Mouse (Mus musculus) stomach, postnatal 0 days (tissue): ENCODE results near the gene Maats1. TPM values are rescaled to one million over a fixed set of nuclear protein-coding genes. Genes with fewer than 3 reads are reported as not detected.

ENCODE experiments used
- ATAC-seq: fragments of 200-750 bp; cut with Nextera tagmentation; 2 replicates; pipeline ENCODE4 v1.8.0; 2017; ENCODE audit not compliant: low FRiP score, low TSS enrichment
- DNase-seq: peaks from one replicate; pipeline ENCODE4 v3.0.0-alpha.2; 2016; ENCODE audit warnings: low spot score
- H3K27ac ChIP-seq: fragments of 300-500 bp; sonication (generic); replicated peaks from 2 replicates; pipeline ENCODE4 v1.5.1; 2014; ENCODE audit warnings: mild to moderate bottlenecking, control low read depth
- H3K27me3 ChIP-seq: fragments of 300-500 bp; sonication (generic); 2 replicates; pipeline ENCODE4 v1.6.1; 2014; ENCODE audit warnings: low read length; ENCODE audit not compliant: control insufficient read depth, insufficient read depth
- H3K36me3 ChIP-seq: fragments of 300-500 bp; sonication (generic); 2 replicates; pipeline ENCODE4 v1.6.1; 2014; ENCODE audit warnings: low read length, mixed read lengths; ENCODE audit not compliant: control insufficient read depth, insufficient read depth
- H3K4me1 ChIP-seq: fragments of 300-500 bp; sonication (generic); replicated peaks from 2 replicates; pipeline ENCODE4 v1.6.1; 2014; ENCODE audit warnings: antibody characterized with exemption; ENCODE audit not compliant: control insufficient read depth, insufficient read depth
- H3K4me2 ChIP-seq: fragments of 300-500 bp; sonication (generic); replicated peaks from 2 replicates; pipeline ENCODE4 v1.6.1; 2014; ENCODE audit warnings: low read depth, mild to moderate bottlenecking, control low read depth, moderate library complexity
- H3K4me3 ChIP-seq: fragments of 300-500 bp; sonication (generic); 2 replicates; pipeline ENCODE4 v1.5.1; 2014; ENCODE audit warnings: low read depth, low read length, control low read depth
- H3K9ac ChIP-seq: fragments of 300-500 bp; sonication (generic); 2 replicates; pipeline ENCODE4 v1.6.1; 2014; ENCODE audit warnings: mild to moderate bottlenecking, low read length, control low read depth, mixed read lengths
- H3K9me3 ChIP-seq: fragments of 300-500 bp; sonication (generic); 2 replicates; pipeline ENCODE4 v1.6.1; 2016; ENCODE audit warnings: low read length; ENCODE audit not compliant: control insufficient read depth
- CTCF ChIP-seq: IDR thresholded peaks from 2 replicates; pipeline ENCODE4 v1.5.1; 2016; ENCODE audit warnings: antibody characterized with exemption, low read depth, mild to moderate bottlenecking, moderate library complexity
- EP300 ChIP-seq: optimal IDR thresholded peaks from 2 replicates; pipeline ENCODE3; 2016; ENCODE audit warnings: antibody characterized with exemption
- WGBS: fragments of 180-500 bp; shearing (Covaris S2); extraction: QIAGEN DNeasy Blood & Tissue Kit; methylation state at CpG from one replicate; pipeline ENCODE4 v1.1.7; 2014; 5-methylcytosine and 5-hydroxymethylcytosine counted together
- polyA plus RNA-seq: library from polyadenylated mRNA; unstranded; fragments of >200 nt; fragmentation: Nextera tagmentation; extraction: Ambion mirVana; gene quantifications from 2 replicates; pipeline ENCODE4 v1.2.1, GENCODE M21; 2015

Gene Maats1
- polyA plus RNA-seq, 1 experiment from 2014 or later = 0.27 TPM

- H3K4me1 ChIP-seq = no peaks in the 10 kb centered on the region
- no peaks in the 10 kb centered on the region for H3K27me3 ChIP-seq
- ATAC-seq = no peak
- DNase-seq = no peak
- no peak overlapping the region for H3K9ac ChIP-seq
- WGBS = 54% methylated on average over 7 of the region's 7 CpGs
- H3K4me3 ChIP-seq = no peak overlapping the region
- no peak overlapping the region for H3K4me2 ChIP-seq
- no peak overlapping the region for H3K27ac ChIP-seq
- H3K36me3 ChIP-seq = no peaks in the 10 kb centered on the region
- no peak for TF ChIP-seq EP300
- TF ChIP-seq CTCF = no peak
- no peaks in the 10 kb centered on the region for H3K9me3 ChIP-seq
Measured at GRCm38 (mm10) chr16:38285801-38286200, 56.1 kb downstream of the Maats1 start.

- no peak for ATAC-seq
- Histone ChIP-seq H3K27ac (peak overlapping the region; percentile 71; the same call in 1 of the 2 replicates), H3K4me1 (no peaks in the 10 kb centered on the region)
Measured at GRCm38 (mm10) chr16:38283300-38283699, 58.6 kb downstream of the Maats1 start.

GRCm38 (mm10) chr16:38282559-38283160, 59.3 kb downstream of the Maats1 start:
- DNase-seq (peak; percentile 70), ATAC-seq (peak; percentile 89)
- Histone ChIP-seq H3K4me3 (no peak overlapping the region), H3K9me3 (no peaks in the 10 kb centered on the region), H3K27ac (peak overlapping the region; percentile 71), H3K4me2 (no peak overlapping the region), H3K9ac (no peak overlapping the region), H3K36me3 (no peaks in the 10 kb centered on the region), H3K4me1 (no peaks in the 10 kb centered on the region), H3K27me3 (no peaks in the 10 kb centered on the region)
- WGBS = 70% methylated on average over 7 of the region's 7 CpGs
- TF ChIP-seq CTCF (no peak), EP300 (no peak)

More at GRCm38 (mm10) chr16:38283300-38283699, 58.6 kb downstream of the Maats1 start:
- no peaks in the 10 kb centered on the region for H3K9me3 ChIP-seq
- no peak overlapping the region for H3K4me2 ChIP-seq
- 44% methylated on average over 3 of the region's 3 CpGs for WGBS
- H3K36me3 ChIP-seq = no peaks in the 10 kb centered on the region
- no peak overlapping the region for H3K9ac ChIP-seq
- no peaks in the 10 kb centered on the region for H3K27me3 ChIP-seq
- TF ChIP-seq CTCF (no peak), EP300 (no peak)
- H3K4me3 ChIP-seq = no peak overlapping the region
- no peak for DNase-seq

GRCm38 (mm10) chr16:38280951-38281350, 61.0 kb downstream of the Maats1 start:
- Histone ChIP-seq H3K36me3 (no peaks in the 10 kb centered on the region), H3K4me1 (no peaks in the 10 kb centered on the region), H3K4me2 (no peak overlapping the region), H3K4me3 (no peak overlapping the region), H3K27me3 (no peaks in the 10 kb centered on the region), H3K9ac (no peak overlapping the region), H3K27ac (peak overlapping the region; percentile 61; the same call in 1 of the 2 replicates), H3K9me3 (no peaks in the 10 kb centered on the region)
- no peak for TF ChIP-seq EP300
- TF ChIP-seq CTCF = no peak
- 59% methylated on average over 7 of the region's 7 CpGs for WGBS
- ATAC-seq (no peak), DNase-seq (peak; percentile 59)

- Histone ChIP-seq H3K36me3 (no peaks in the 10 kb centered on the region), H3K9ac (no peak overlapping the region), H3K27ac (no peak overlapping the region), H3K4me2 (no peak overlapping the region), H3K4me3 (no peak overlapping the region), H3K27me3 (no peaks in the 10 kb centered on the region), H3K4me1 (no peaks in the 10 kb centered on the region), H3K9me3 (no peaks in the 10 kb centered on the region)
- ATAC-seq = no peak
- DNase-seq = no peak
- TF ChIP-seq EP300 (no peak), CTCF (no peak)
- 89% methylated on average over 5 of the region's 5 CpGs for WGBS
Measured at GRCm38 (mm10) chr16:38279794-38280193, 62.1 kb downstream of the Maats1 start.

- no peaks in the 10 kb centered on the region for H3K4me1 ChIP-seq
- H3K36me3 ChIP-seq = no peaks in the 10 kb centered on the region
- H3K4me3 ChIP-seq = no peak overlapping the region
- H3K27ac ChIP-seq = no peak overlapping the region
- TF ChIP-seq EP300 = no peak
- no peak for TF ChIP-seq CTCF
- DNase-seq = no peak
- H3K4me2 ChIP-seq = no peak overlapping the region
- WGBS = 64% methylated on average over 2 of the region's 2 CpGs
- no peak overlapping the region for H3K9ac ChIP-seq
- H3K27me3 ChIP-seq = no peaks in the 10 kb centered on the region
- no peak for ATAC-seq
- no peaks in the 10 kb centered on the region for H3K9me3 ChIP-seq
Measured at GRCm38 (mm10) chr16:38274737-38275136, 67.2 kb downstream of the Maats1 start.
